Mouse (Mus musculus): ENCODE measurements around the gene Efnb2. TPM values are rescaled to one million over a fixed set of nuclear protein-coding genes. Genes with fewer than 3 reads are reported as not detected.
A peak's percentile ranks its signal among the peaks of the same experiment; 100 is the strongest.

The Efnb2 gene
- polyA plus RNA-seq, 1 experiment from 2014 or later: 20.4 TPM

GRCm38 (mm10) chr8:8605621-8606020 lies 55.4 kb downstream of the Efnb2 start:
- no peaks in the 10 kb centered on the region for H3K27me3 ChIP-seq (ENCODE audit: control insufficient read depth, insufficient read depth, low read depth, low read length)
- no peak overlapping the region for H3K4me2 ChIP-seq (ENCODE audit: low read depth, low read length)
- H3K4me3 ChIP-seq (ENCODE audit: low read length): no peak overlapping the region
- H3K27ac ChIP-seq (ENCODE audit: low read length): no peak overlapping the region
- H3K36me3 ChIP-seq (ENCODE audit: control insufficient read depth, insufficient read depth, low read length): no peaks in the 10 kb centered on the region
- peaks cover 6% of the 10 kb centered on the region; the same call in 1 of the 2 replicates for H3K4me1 ChIP-seq (replicated peaks; ENCODE audit: control insufficient read depth, insufficient read depth, low read length)
- ATAC-seq (ENCODE audit: low read depth): no peak
- no peaks in the 10 kb centered on the region for H3K9me3 ChIP-seq (ENCODE audit: control insufficient read depth, low read length)
- no peak overlapping the region for H3K9ac ChIP-seq (ENCODE audit: low read length)
- WGBS: 58% methylated on average over 4 of the region's 4 CpGs

DNA sequence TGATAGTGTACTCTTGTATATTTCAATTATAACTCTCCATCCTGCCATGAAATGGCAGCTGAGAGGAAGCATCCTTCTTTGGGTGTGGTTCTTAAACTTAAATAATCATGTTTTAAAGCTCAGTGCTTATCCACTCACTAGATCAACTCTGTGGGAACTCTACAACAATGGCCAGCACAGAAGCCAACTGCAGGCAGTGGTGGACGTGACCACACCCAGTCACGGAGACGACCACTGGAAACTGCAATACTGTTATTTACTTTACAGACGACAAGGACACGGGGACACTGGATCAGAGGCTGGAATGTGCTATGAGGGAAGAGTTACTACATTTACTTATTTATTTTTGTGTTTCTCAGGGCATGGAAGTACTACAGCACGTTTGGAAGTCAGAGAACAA lies 57.2 kb downstream of the Efnb2 start:
- H3K9ac ChIP-seq (ENCODE audit: low read length): no peak overlapping the region

DNA sequence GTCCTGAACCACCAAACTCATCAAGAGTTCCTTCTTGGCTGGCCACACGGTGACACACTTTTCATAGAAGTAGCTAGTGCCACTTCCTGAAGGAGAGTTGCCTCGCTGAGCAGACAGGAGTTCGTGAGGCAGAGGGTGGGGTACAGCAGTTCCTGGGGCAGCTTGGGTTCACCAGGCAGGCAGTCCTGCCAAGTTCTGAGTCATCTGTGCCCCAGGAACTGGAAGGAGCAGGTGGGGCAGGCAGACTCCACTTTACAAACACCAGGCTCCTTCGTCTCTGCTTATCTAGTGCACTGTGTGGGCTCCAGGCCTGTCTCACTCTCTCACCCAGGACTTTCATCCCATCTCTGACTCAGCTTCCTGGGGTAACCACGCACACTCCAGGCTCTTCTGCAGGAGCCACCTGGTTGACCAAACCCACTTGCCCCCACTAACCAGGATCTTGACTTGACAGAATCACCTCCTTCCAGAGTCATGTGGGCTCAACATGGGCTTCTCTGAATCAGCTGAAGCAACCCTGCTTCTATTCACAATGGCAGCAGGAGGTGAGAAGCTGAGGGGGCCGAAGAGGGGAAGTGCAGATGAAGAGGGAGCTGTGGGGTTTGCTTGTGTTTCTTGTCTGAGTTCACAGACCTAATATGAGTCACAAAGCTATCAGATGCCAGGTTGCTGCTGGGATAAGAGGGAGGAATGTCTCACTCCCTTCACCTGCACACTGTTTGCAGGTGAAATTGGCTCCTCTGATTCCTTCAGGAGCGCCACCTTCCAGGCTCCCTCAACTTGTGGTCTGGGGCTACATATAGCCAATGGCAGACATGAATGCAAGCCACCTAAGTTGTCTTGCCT lies 58.2 kb downstream of the Efnb2 start:
- WGBS: 40% methylated on average over 7 of the region's 7 CpGs
- Histone ChIP-seq H3K36me3 (ENCODE audit: control insufficient read depth, insufficient read depth, low read length) (no peaks in the 10 kb centered on the region), H3K27ac (ENCODE audit: low read length) (peak overlapping the region; percentile 39), H3K9ac (ENCODE audit: low read length) (no peak overlapping the region), H3K4me2 (ENCODE audit: low read depth, low read length) (no peak overlapping the region), H3K4me1 (replicated peaks; ENCODE audit: control insufficient read depth, insufficient read depth, low read length) (0 out of 2 replicates have a peak, but pooled peaks cover 3% of the 10 kb centered on the region), H3K9me3 (ENCODE audit: control insufficient read depth, low read length) (no peaks in the 10 kb centered on the region), H3K27me3 (ENCODE audit: control insufficient read depth, insufficient read depth, low read depth, low read length) (no peaks in the 10 kb centered on the region), H3K4me3 (ENCODE audit: low read length) (no peak overlapping the region)
- ATAC-seq (ENCODE audit: low read depth): peak; percentile 90

More for the DNA sequence above, 57.2 kb downstream of the Efnb2 start:
- 35% methylated on average over 6 of the region's 6 CpGs for WGBS
- Histone ChIP-seq H3K9me3 (ENCODE audit: control insufficient read depth, low read length) (no peaks in the 10 kb centered on the region), H3K27me3 (ENCODE audit: control insufficient read depth, insufficient read depth, low read depth, low read length) (no peaks in the 10 kb centered on the region), H3K4me1 (replicated peaks; ENCODE audit: control insufficient read depth, insufficient read depth, low read length) (0 out of 2 replicates have a peak, but pooled peaks cover 2% of the 10 kb centered on the region), H3K4me3 (ENCODE audit: low read length) (no peak overlapping the region), H3K36me3 (ENCODE audit: control insufficient read depth, insufficient read depth, low read length) (no peaks in the 10 kb centered on the region), H3K27ac (ENCODE audit: low read length) (no peak overlapping the region), H3K4me2 (ENCODE audit: low read depth, low read length) (no peak overlapping the region)
- 0 out of 2 replicates have a peak, but pooled peaks have one; percentile 13 for ATAC-seq (ENCODE audit: low read depth)

GRCm38 (mm10) chr8:8599931-8600330 lies 61.1 kb downstream of the Efnb2 start:
- Histone ChIP-seq H3K27ac (ENCODE audit: low read length) (no peak overlapping the region), H3K27me3 (ENCODE audit: control insufficient read depth, insufficient read depth, low read depth, low read length) (no peaks in the 10 kb centered on the region), H3K36me3 (ENCODE audit: control insufficient read depth, insufficient read depth, low read length) (no peaks in the 10 kb centered on the region), H3K9ac (ENCODE audit: low read length) (no peak overlapping the region), H3K9me3 (ENCODE audit: control insufficient read depth, low read length) (no peaks in the 10 kb centered on the region), H3K4me1 (replicated peaks; ENCODE audit: control insufficient read depth, insufficient read depth, low read length) (0 out of 2 replicates have a peak, but pooled peaks cover 6% of the 10 kb centered on the region), H3K4me3 (ENCODE audit: low read length) (no peak overlapping the region), H3K4me2 (ENCODE audit: low read depth, low read length) (no peak overlapping the region)
- ATAC-seq (ENCODE audit: low read depth): no peak
- 82% methylated on average over 7 of the region's 7 CpGs for WGBS

- ATAC-seq (ENCODE audit: low read depth): no peak
- Histone ChIP-seq H3K9me3 (ENCODE audit: control insufficient read depth, low read length) (no peaks in the 10 kb centered on the region), H3K9ac (ENCODE audit: low read length) (no peak overlapping the region), H3K4me1 (replicated peaks; ENCODE audit: control insufficient read depth, insufficient read depth, low read length) (0 out of 2 replicates have a peak, but pooled peaks cover 3% of the 10 kb centered on the region), H3K4me3 (ENCODE audit: low read length) (no peak overlapping the region), H3K36me3 (ENCODE audit: control insufficient read depth, insufficient read depth, low read length) (no peaks in the 10 kb centered on the region), H3K27ac (ENCODE audit: low read length) (no peak overlapping the region), H3K27me3 (ENCODE audit: control insufficient read depth, insufficient read depth, low read depth, low read length) (no peaks in the 10 kb centered on the region), H3K4me2 (ENCODE audit: low read depth, low read length) (no peak overlapping the region)
- 24% methylated on average over 13 of the region's 13 CpGs for WGBS
Measured at GRCm38 (mm10) chr8:8597434-8597833, 63.6 kb downstream of the Efnb2 start.

DNA sequence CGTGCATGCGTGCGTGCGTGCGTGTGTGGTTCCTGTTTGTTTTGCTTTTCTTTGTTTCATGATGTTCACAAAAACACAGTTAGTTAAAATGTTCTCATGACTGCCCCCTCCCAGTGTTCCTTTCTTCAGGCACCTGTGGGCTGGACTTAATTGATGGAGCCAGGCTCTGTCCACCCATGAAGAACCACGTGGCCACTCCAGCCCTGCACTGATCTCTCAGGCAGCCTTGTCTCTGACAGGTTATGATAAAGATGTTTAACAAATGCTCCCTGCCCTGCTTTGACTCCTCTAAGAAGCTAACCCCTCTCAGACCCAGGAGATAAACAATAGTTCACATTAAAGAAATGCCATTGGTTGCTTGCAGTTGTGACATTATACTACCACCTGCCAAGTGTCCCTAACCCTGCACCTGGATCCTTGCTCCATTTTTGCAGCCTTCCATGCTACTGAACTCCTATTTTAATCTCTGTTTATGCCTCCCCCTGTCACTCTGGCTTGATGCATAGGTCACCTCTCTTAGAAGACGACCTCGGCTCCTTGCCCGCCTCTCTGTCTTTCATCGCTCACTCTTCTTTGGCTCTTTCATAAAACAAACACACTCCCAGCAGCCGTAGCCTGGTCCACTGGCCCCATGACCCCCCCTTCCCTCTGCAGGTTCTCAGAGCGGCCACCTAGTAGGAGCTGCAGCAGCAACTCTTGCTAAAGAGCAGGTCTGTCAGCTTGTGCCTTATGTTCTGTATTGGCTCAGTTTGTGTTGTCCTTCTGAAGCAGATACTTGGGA lies 65.0 kb downstream of the Efnb2 start:
- Histone ChIP-seq H3K9ac (ENCODE audit: low read length) (no peak overlapping the region), H3K4me2 (ENCODE audit: low read depth, low read length) (no peak overlapping the region), H3K36me3 (ENCODE audit: control insufficient read depth, insufficient read depth, low read length) (no peaks in the 10 kb centered on the region), H3K4me1 (replicated peaks; ENCODE audit: control insufficient read depth, insufficient read depth, low read length) (0 out of 2 replicates have a peak, but pooled peaks cover 3% of the 10 kb centered on the region), H3K9me3 (ENCODE audit: control insufficient read depth, low read length) (no peaks in the 10 kb centered on the region), H3K27ac (ENCODE audit: low read length) (no peak overlapping the region), H3K27me3 (ENCODE audit: control insufficient read depth, insufficient read depth, low read depth, low read length) (no peaks in the 10 kb centered on the region), H3K4me3 (ENCODE audit: low read length) (no peak overlapping the region)
- 0 out of 2 replicates have a peak, but pooled peaks have one; percentile 41 for ATAC-seq (ENCODE audit: low read depth)
- 36% methylated on average over 12 of the region's 12 CpGs for WGBS

DNA sequence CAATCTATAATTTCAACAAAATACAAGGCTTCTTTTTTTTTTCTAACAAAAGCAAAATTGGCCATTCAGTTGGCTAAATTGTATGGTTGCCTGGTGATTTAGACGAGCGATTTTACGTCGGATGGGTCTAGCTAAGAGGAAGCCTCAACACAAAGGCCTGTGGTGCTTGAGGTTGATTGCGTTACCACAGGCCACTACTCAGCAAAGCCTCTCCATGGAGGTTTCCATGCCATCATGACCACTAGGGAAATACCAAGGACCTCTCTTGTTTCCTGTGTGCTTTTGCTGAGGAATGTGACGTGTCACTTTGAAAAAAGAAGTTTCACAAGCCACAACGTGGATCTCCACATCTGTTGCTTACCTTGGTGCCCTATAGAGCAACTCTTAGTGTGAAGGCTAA lies 67.2 kb downstream of the Efnb2 start:
- Histone ChIP-seq H3K4me3 (ENCODE audit: low read length) (no peak overlapping the region), H3K4me2 (ENCODE audit: low read depth, low read length) (no peak overlapping the region), H3K27me3 (ENCODE audit: control insufficient read depth, insufficient read depth, low read depth, low read length) (no peaks in the 10 kb centered on the region), H3K36me3 (ENCODE audit: control insufficient read depth, insufficient read depth, low read length) (no peaks in the 10 kb centered on the region), H3K9me3 (ENCODE audit: control insufficient read depth, low read length) (peaks cover 2% of the 10 kb centered on the region; the same call in 1 of the 2 replicates), H3K4me1 (replicated peaks; ENCODE audit: control insufficient read depth, insufficient read depth, low read length) (0 out of 2 replicates have a peak, but pooled peaks cover 3% of the 10 kb centered on the region), H3K27ac (ENCODE audit: low read length) (no peak overlapping the region), H3K9ac (ENCODE audit: low read length) (no peak overlapping the region)
- ATAC-seq (ENCODE audit: low read depth): no peak
- WGBS: 82% methylated on average over 7 of the region's 7 CpGs

- no peak overlapping the region for H3K4me2 ChIP-seq (ENCODE audit: low read depth, low read length)
- ATAC-seq (ENCODE audit: low read depth): no peak
- 0 out of 2 replicates have a peak, but pooled peaks cover 3% of the 10 kb centered on the region for H3K4me1 ChIP-seq (replicated peaks; ENCODE audit: control insufficient read depth, insufficient read depth, low read length)
- H3K27ac ChIP-seq (ENCODE audit: low read length): no peak overlapping the region
- no peaks in the 10 kb centered on the region for H3K36me3 ChIP-seq (ENCODE audit: control insufficient read depth, insufficient read depth, low read length)
- H3K9me3 ChIP-seq (ENCODE audit: control insufficient read depth, low read length): peaks cover 2% of the 10 kb centered on the region; the same call in 1 of the 2 replicates
- WGBS: 98% methylated on average over 6 of the region's 6 CpGs
- H3K27me3 ChIP-seq (ENCODE audit: control insufficient read depth, insufficient read depth, low read depth, low read length): no peaks in the 10 kb centered on the region
- H3K4me3 ChIP-seq (ENCODE audit: low read length): no peak overlapping the region
- no peak overlapping the region for H3K9ac ChIP-seq (ENCODE audit: low read length)
Measured at GRCm38 (mm10) chr8:8593371-8593770, 67.7 kb downstream of the Efnb2 start.

GRCm38 (mm10) chr8:8592331-8592730 lies 68.7 kb downstream of the Efnb2 start:
- no peak overlapping the region for H3K27ac ChIP-seq (ENCODE audit: low read length)
- no peaks in the 10 kb centered on the region for H3K27me3 ChIP-seq (ENCODE audit: control insufficient read depth, insufficient read depth, low read depth, low read length)
- no peak overlapping the region for H3K4me2 ChIP-seq (ENCODE audit: low read depth, low read length)
- H3K4me3 ChIP-seq (ENCODE audit: low read length): no peak overlapping the region
- no peaks in the 10 kb centered on the region for H3K36me3 ChIP-seq (ENCODE audit: control insufficient read depth, insufficient read depth, low read length)
- ATAC-seq (ENCODE audit: low read depth): no peak
- H3K4me1 ChIP-seq (replicated peaks; ENCODE audit: control insufficient read depth, insufficient read depth, low read length): no peaks in the 10 kb centered on the region
- WGBS: 90% methylated on average over 3 of the region's 3 CpGs
- no peak overlapping the region for H3K9ac ChIP-seq (ENCODE audit: low read length)
- peaks cover 2% of the 10 kb centered on the region; the same call in 1 of the 2 replicates for H3K9me3 ChIP-seq (ENCODE audit: control insufficient read depth, low read length)
